Mouse (Mus musculus): ENCODE results near the gene Olfr520. TPM values are rescaled to one million over a fixed set of nuclear protein-coding genes. Genes with fewer than 3 reads are reported as not detected.
A peak's percentile ranks its signal among the peaks of the same experiment; 100 is the strongest.
"Not testable (repeated sequence)": the region's sequence is repeated elsewhere in the genome, so short reads cannot be mapped to it uniquely, and the experiment has no call there.

Olfr520 gene
- polyA plus RNA-seq, 1 experiment from 2014 or later, result not detected

DNA sequence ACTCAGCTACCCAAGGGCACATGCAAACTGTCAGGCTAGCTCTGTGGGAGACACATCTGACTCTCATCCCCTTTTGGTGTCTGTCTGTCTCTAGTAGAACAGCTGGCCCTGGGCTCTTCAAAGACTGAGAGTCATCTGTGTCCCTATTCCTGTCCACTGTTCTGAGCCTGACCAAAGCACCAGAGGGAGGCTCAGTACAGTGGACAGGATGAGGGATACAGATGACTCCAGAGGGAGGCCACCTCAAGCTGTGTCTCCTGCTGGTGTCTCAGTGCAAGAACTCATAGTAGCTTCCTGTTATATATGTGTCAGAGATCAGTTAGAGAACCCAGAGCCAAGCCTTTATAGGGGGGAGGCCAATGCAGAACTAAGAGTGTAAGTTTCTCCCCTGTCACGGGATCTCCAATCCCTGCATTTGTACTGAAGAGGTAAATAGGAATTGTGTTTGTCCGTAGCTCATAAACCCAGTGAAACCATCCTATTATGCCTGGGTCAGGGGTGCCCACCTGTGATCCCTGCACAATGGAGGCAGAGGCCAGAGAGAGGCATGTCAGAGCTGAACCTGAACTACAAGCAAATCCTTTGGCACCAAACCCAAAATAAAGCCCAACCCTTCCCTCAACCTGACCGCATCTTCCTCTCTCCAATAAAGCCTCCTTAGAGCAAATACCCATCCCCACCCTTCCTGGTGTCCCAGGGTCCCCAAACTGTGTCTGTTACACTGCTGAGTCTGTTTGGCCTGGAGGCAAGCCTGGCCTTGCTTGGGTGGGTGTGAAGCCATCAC is 25.1 kb upstream of the Olfr520 start:
- H3K4me1 ChIP-seq, result peaks cover 47% of the 10 kb centered on the region
- no peak for DNase-seq (ENCODE audit: low spot score)
- H3K27ac ChIP-seq, result 0 out of 2 replicates have a peak overlapping the region, but pooled peaks have one; percentile 66
- H3K9me3 ChIP-seq (replicated peaks), result no peaks in the 10 kb centered on the region
- no peak overlapping the region for H3K4me3 ChIP-seq
- H3K27me3 ChIP-seq (ENCODE audit: low read depth, poor library complexity, severe bottlenecking), result peaks cover 12% of the 10 kb centered on the region; the same call in 1 of the 2 replicates
- H3K36me3 ChIP-seq, result no peaks in the 10 kb centered on the region
- WGBS, result 90% methylated on average over 3 of the region's 3 CpGs

DNA sequence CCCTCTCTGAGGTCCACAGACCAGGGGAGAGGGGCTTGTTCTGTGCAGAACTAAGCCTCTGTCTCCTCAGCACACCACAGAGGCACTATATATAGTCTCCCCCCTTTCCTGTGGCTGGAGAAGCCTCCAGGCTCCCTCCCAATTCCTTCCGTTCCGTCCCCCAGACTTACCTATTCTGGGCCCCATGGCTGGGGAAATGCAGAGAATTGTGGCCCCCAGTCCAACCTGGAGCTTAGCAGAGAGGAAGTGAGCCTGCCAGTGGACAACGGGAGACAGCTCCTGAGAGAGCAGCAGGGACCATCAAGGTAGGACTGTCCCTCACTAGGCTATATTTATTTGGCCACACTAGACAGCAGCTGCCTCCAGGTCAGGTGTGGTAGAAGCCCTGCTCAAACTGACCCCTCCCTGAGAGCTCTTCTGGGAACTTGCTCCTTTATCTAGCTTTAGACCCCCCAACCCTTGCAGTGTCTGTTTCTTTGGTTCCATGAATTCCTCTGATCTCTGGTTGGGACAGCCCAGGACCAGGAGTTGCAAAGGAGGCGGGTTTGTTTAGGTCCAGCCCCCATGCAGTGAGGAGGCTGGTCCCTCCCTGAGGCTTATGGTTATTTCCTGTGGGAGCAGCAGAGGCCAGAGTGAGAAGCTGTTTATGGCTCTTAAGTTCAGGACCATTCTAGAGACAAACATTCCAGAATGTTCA is 23.6 kb upstream of the Olfr520 start:
- 52% methylated on average over 4 of the region's 4 CpGs for WGBS
- peaks cover 47% of the 10 kb centered on the region for H3K4me1 ChIP-seq
- no peaks in the 10 kb centered on the region for H3K9me3 ChIP-seq (replicated peaks)
- H3K4me3 ChIP-seq, result no peak overlapping the region
- H3K27ac ChIP-seq, result peak overlapping the region; percentile 66
- DNase-seq (ENCODE audit: low spot score), result no peak
- peaks cover 14% of the 10 kb centered on the region; the same call in 1 of the 2 replicates for H3K27me3 ChIP-seq (ENCODE audit: low read depth, poor library complexity, severe bottlenecking)
- no peaks in the 10 kb centered on the region for H3K36me3 ChIP-seq

DNA sequence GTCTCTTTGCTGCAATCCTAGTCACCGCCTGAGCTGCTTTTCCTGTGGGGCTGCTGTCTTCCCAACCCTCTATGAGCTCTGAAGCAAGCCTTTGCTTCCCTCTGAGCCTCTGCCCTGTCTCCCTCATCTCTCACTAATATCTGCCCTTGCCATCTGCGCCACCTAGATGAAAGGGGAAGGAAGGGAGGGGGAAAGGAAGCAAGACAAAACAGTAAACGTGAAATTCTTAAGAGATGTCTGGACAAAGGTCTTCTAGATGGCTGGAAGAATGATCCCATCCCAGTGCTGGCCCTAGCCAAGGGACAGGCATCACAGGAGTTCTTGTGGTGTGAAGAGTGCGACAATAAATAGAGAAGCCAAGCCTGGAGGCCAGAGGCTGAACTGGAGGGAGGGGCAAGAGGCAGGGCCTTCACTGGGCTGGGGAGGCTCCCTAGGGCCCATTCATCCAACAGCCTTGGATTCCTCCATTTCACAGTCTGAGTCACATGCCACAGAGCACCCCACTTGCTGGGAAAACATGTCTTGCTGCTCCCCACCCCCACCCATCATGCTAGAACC is 23.0 kb upstream of the Olfr520 start:
- H3K4me1 ChIP-seq, result peaks cover 42% of the 10 kb centered on the region
- H3K27me3 ChIP-seq (ENCODE audit: low read depth, poor library complexity, severe bottlenecking), result peaks cover 14% of the 10 kb centered on the region; the same call in 1 of the 2 replicates
- no peak overlapping the region for H3K4me3 ChIP-seq
- no peaks in the 10 kb centered on the region for H3K36me3 ChIP-seq
- H3K9me3 ChIP-seq (replicated peaks), result no peaks in the 10 kb centered on the region
- 35% methylated on average over 4 of the region's 4 CpGs for WGBS
- H3K27ac ChIP-seq, result peak overlapping the region; percentile 66
- DNase-seq (ENCODE audit: low spot score), result no peak

DNA sequence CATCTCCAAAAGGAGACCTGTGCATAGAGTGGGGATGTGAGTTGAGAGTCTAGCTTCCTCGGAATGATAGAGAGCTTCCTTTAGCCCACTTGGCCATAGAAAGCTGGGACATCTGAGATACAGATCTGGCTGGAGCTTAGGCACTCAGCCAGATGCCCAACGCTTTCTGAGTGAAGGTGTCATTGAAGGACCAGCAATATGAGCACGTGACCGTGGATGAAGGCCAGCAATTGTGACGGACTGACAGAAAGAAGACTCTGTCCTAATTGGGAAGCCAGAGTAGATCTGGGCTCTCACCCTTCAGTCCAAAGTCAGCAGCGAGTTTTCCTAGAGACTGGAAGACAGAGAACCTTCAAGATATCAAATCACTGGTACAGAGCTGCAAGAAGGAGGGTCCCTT is 22.4 kb upstream of the Olfr520 start:
- Histone ChIP-seq H3K36me3 (no peaks in the 10 kb centered on the region), H3K9me3 (replicated peaks) (no peaks in the 10 kb centered on the region)
- 90% methylated on average over 6 of the region's 6 CpGs for WGBS

DNA sequence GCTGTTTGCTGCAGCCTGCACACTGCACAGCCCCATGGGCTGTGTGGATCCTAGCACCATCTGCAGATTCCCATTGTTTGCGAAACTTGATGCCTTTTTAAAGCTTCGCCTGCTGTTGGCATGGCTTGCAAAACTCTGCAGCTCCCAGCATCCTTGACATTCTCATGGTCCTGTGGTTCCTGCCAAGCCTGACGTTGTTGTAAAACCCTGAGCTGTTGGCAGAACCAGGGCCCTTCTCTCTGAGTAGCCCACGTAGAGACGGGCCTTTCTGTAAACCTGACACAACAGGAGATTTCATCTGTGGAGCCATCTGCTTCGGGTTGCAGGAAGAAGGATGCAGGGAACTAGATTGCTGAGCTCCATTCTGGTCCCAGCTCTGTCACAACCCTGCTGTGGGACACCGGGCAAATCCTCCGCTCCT is 21.8 kb upstream of the Olfr520 start:
- Histone ChIP-seq H3K36me3 (no peaks in the 10 kb centered on the region), H3K9me3 (replicated peaks) (no peaks in the 10 kb centered on the region), H3K4me1 (peaks cover 35% of the 10 kb centered on the region), H3K4me3 (no peak overlapping the region), H3K27ac (no peak overlapping the region), H3K27me3 (ENCODE audit: low read depth, poor library complexity, severe bottlenecking) (peaks cover 14% of the 10 kb centered on the region; the same call in 1 of the 2 replicates)
- DNase-seq (ENCODE audit: low spot score), result no peak
- 72% methylated on average over 8 of the region's 8 CpGs for WGBS

More for the DNA sequence above, 22.4 kb upstream of the Olfr520 start:
- no peak overlapping the region for H3K27ac ChIP-seq
- H3K4me3 ChIP-seq, result no peak overlapping the region
- H3K27me3 ChIP-seq (ENCODE audit: low read depth, poor library complexity, severe bottlenecking), result peaks cover 14% of the 10 kb centered on the region; the same call in 1 of the 2 replicates
- no peak for DNase-seq (ENCODE audit: low spot score)
- H3K4me1 ChIP-seq, result peaks cover 36% of the 10 kb centered on the region

DNA sequence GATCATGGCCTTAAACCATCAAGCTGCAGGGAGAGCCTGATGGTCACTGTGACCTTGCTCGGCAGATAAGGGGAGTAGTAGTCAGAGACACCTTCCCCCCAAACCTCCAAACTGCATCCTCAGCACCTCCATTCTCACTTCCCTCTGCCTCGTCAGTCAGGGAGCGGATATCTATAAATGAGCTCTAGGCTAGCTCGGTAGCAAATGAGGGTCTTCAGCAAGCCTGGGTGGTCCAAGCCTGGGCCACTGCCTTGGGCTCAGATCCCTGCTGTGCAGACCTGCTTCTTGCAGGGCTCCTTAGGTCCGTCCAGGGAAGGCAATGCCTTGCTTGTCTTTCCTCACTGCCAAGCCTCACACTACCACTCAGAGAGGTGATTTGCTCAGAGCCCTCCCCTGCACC is 21.3 kb upstream of the Olfr520 start:
- H3K4me3 ChIP-seq, result no peak overlapping the region
- no peaks in the 10 kb centered on the region for H3K36me3 ChIP-seq
- H3K9me3 ChIP-seq (replicated peaks), result no peaks in the 10 kb centered on the region
- WGBS, result 75% methylated on average over 5 of the region's 5 CpGs
- H3K27ac ChIP-seq, result no peak overlapping the region
- H3K4me1 ChIP-seq, result peaks cover 35% of the 10 kb centered on the region
- peaks cover 14% of the 10 kb centered on the region; the same call in 1 of the 2 replicates for H3K27me3 ChIP-seq (ENCODE audit: low read depth, poor library complexity, severe bottlenecking)
- no peak for DNase-seq (ENCODE audit: low spot score)

DNA sequence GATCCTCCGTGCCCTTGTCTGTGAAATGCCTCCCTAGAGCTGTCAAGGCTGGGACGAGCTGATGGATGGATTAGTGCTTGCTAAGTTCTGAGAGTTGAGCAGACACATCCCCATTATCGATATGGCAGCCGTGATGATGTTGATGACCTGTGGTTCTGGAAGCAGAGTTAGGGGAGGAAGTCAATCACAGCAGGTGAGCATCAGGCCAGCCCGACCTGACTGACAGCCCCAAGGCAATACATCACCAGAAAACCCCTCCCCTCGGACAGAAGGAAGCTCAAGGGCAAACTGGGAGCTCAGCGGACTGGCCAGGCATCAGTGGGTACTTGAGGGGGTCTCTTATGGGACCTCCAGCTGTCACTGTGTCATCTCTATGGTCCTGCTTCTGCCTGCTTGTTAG is 20.1 kb upstream of the Olfr520 start:
- Histone ChIP-seq H3K27ac (no peak overlapping the region; the same call in 1 of the 2 replicates), H3K4me1 (peaks cover 35% of the 10 kb centered on the region), H3K9me3 (replicated peaks) (no peaks in the 10 kb centered on the region), H3K36me3 (no peaks in the 10 kb centered on the region), H3K27me3 (ENCODE audit: low read depth, poor library complexity, severe bottlenecking) (peaks cover 14% of the 10 kb centered on the region; the same call in 1 of the 2 replicates), H3K4me3 (no peak overlapping the region)
- WGBS, result 56% methylated on average over 7 of the region's 7 CpGs
- DNase-seq (ENCODE audit: low spot score), result no peak

DNA sequence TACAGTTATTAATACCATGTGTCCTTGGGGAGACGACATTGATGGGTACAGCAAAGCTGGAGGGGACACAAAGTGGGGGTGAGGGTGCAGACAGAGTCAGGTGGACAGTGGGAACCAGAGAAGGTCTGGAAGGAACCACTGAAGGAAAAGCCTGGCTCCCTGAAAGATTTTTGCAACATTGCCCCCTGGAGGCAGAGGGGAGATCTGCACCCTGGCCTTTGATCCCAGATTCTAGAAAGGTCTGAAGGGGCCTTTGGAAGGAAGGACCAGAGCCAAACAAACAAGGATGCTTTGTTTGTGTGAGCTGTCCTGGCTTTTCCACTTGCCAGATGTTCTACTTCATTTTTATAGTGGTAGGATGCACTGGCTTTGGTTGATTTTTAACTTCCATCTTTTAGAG is 19.6 kb upstream of the Olfr520 start:
- 26% methylated on average over 1 of the region's 1 CpGs for WGBS
- H3K4me1 ChIP-seq, result peaks cover 32% of the 10 kb centered on the region
- peak; percentile 75 for DNase-seq (ENCODE audit: low spot score)

DNA sequence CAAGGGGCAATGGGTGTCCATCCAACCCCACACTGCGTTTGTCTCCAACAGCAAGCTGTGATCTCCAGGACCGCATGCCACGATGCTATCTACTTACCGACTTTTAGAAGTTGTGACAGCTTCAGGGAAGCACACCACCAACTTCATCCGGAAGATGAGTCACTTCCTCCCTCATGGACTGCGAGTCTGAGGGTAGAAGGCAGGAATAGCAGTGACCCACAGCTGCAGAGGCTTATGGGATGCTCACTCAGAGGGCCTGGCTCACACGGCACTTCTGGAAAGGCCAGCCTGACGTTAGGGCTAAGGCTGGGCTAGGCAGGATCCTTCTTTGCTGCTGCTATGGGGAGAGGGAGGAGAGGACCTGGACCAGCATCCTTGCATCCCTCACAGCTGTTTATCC is 18.9 kb upstream of the Olfr520 start, which contains the start of gene Slco2b1:
TSS of gene Slco2b1 (minus strand) at position 175 of the 400 bp plus-strand sequence.
- H3K4me3 ChIP-seq, result no peak within 1 kb of the TSS
- peaks cover 28% of the 10 kb centered on the region for H3K4me1 ChIP-seq
- WGBS, result 84% methylated on average over 8 of the region's 8 CpGs
- H3K9me3 ChIP-seq (replicated peaks), result no peaks in the 10 kb centered on the region
- H3K27ac ChIP-seq, result no peak within 1 kb of the TSS
- no peaks in the 10 kb centered on the region for H3K36me3 ChIP-seq
- peaks cover 14% of the 10 kb centered on the region; the same call in 1 of the 2 replicates for H3K27me3 ChIP-seq (ENCODE audit: low read depth, poor library complexity, severe bottlenecking)
- no peak for DNase-seq (ENCODE audit: low spot score)

More for the DNA sequence above, 19.6 kb upstream of the Olfr520 start:
- Histone ChIP-seq H3K9me3 (replicated peaks) (no peaks in the 10 kb centered on the region), H3K4me3 (no peak overlapping the region), H3K27me3 (ENCODE audit: low read depth, poor library complexity, severe bottlenecking) (peaks cover 14% of the 10 kb centered on the region; the same call in 1 of the 2 replicates), H3K27ac (no peak overlapping the region), H3K36me3 (no peaks in the 10 kb centered on the region)

DNA sequence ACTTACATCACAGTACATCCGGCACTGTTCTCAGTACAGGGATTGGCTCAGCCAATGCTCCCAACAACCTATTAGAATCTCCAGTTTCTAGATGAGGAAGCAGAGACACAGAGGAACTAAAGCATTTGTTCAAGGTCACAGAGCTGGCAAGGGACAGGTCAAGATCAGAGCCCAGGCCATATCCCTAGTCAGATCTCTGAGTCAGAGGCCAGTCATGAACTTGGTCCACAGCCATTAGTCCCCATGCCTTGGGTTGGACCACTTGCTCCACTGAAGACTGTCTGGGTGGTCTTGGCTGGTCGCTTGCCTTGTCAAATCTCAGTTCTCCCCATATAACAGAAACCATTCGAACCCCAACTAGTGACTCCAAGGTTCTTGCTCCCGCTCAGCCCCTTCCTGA is 17.6 kb upstream of the Olfr520 start:
- peaks cover 16% of the 10 kb centered on the region for H3K4me1 ChIP-seq
- H3K9me3 ChIP-seq (replicated peaks), result no peaks in the 10 kb centered on the region
- peaks cover 14% of the 10 kb centered on the region; the same call in 1 of the 2 replicates for H3K27me3 ChIP-seq (ENCODE audit: low read depth, poor library complexity, severe bottlenecking)
- DNase-seq (ENCODE audit: low spot score), result no peak
- WGBS, result 92% methylated on average over 4 of the region's 4 CpGs
- H3K36me3 ChIP-seq, result no peaks in the 10 kb centered on the region
- H3K27ac ChIP-seq, result no peak overlapping the region
- H3K4me3 ChIP-seq, result no peak overlapping the region

DNA sequence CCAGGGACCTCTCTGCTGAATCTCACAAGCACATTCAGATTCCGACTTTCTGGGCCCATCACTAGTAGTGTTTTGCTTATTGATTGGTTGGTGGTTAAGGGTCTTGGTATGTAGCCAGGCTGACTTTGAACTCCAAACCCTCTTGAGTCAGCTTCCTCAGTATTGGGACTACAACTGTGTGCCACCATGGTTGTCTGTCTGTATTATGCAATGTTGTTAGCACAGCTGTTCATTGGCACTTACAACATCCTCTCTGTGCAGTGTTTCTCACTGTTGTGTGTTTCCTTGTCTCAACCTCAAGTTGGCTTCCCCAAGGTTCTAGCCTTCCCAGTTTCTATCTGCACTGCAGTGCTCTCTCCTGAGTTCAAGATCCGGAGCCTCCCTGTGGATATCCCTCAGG is 13.5 kb upstream of the Olfr520 start:
- no peak for DNase-seq (ENCODE audit: low spot score)
- Histone ChIP-seq H3K4me1 (peaks cover 13% of the 10 kb centered on the region), H3K4me3 (no peak overlapping the region), H3K9me3 (replicated peaks) (no peaks in the 10 kb centered on the region), H3K27me3 (ENCODE audit: low read depth, poor library complexity, severe bottlenecking) (no peaks in the 10 kb centered on the region), H3K27ac (no peak overlapping the region), H3K36me3 (no peaks in the 10 kb centered on the region)
- WGBS, result 87% methylated on average over 2 of the region's 2 CpGs

DNA sequence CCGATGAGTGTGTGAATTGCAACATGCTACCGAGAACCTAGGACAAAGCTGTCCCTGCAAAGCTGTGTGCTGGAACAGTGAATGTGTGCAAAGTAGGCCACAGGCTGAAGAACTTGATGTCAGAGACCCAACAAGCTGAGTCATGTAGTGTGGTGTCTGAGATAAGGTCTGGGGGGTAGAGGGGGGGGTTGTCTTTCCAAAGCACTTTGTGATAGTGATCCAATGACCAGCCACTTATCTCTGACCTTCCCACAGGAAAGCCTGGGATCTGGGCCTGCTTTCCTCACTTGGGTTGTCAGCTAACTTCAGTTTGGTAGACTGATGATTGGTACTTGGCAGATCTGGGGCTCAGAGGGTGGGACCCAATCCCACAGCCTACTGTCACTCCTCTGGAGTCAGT is 4.5 kb downstream of the Olfr520 start:
- WGBS, result 90% methylated on average over 2 of the region's 2 CpGs
- no peak overlapping the region for H3K27ac ChIP-seq
- no peak for DNase-seq (ENCODE audit: low spot score)

DNA sequence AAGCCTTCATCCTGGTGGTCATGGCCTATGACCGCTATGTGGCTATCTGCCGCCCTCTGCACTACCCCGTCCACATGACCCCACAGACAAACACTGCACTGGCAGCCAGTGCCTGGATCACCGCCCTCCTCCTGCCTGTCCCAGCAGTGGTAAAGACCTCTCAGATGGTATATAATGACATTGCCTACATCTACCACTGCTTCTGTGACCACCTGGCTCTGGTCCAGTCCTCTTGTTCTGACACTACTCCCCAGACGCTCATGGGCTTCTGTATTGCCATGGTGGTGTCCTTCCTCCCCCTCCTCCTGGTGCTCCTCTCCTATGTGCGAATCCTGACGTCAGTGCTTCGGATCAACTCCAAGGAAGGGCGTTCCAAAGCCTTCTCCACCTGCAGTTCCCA is 5.4 kb downstream of the Olfr520 start:
- not testable (repeated sequence) for H3K36me3 ChIP-seq; H3K27ac ChIP-seq; H3K27me3 ChIP-seq (ENCODE audit: low read depth, poor library complexity, severe bottlenecking); DNase-seq (ENCODE audit: low spot score); H3K4me1 ChIP-seq; H3K4me3 ChIP-seq; H3K9me3 ChIP-seq (replicated peaks)
- WGBS, result 94% methylated on average over 9 of the region's 9 CpGs

More for the DNA sequence above, 4.5 kb downstream of the Olfr520 start:
- Histone ChIP-seq H3K36me3 (no peaks in the 10 kb centered on the region), H3K4me1 (no peaks in the 10 kb centered on the region), H3K27me3 (ENCODE audit: low read depth, poor library complexity, severe bottlenecking) (no peaks in the 10 kb centered on the region), H3K4me3 (no peak overlapping the region), H3K9me3 (replicated peaks) (no peaks in the 10 kb centered on the region)

Data from limb, embryonic 10.5 days (tissue).